Mouse (Mus musculus): Measurements from ENCODE around the gene Nudt4. TPM values are rescaled to one million over a fixed set of nuclear protein-coding genes. Genes with fewer than 3 reads are reported as not detected.

Nudt4 gene
- total RNA-seq (2021), result 100 to 1,000 TPM; 146 to 170 TPM

GRCm38 (mm10) chr10:95563851-95564845 is at the start of gene Nudt4:
Gene Nudt4 (minus strand): TSS chr10:95564146.
- intact Hi-C loops (cut with DNase I), result loop anchor here (1.0 to 5.0 kb wide), 5 partner anchors 33 to 143 kb away; partner anchors contain the start of genes Anapc15-ps and Ube2n
- DNase-seq (ENCODE audit: low spot score in 2 of 2), result peak; percentile 82 to 87

GRCm38 (mm10) chr10:95611331-95611721 is 47.4 kb upstream of the Nudt4 start:
- DNase-seq (ENCODE audit: low spot score in 2 of 2), result no peak
- intact Hi-C loops (cut with DNase I), result no loop called here

- DNase-seq (ENCODE audit: low spot score in 2 of 2), result peak in 1 of 2 experiments; percentile 58
- intact Hi-C loops (cut with DNase I), result no loop called here
These were observed 46.9 kb upstream of the Nudt4 start for GRCm38 (mm10) chr10:95610666-95611330.

- intact Hi-C loops (cut with DNase I), result loop anchor here (5.0 kb wide), 1 partner anchor 102 kb away; no protein-coding TSS in a partner anchor
- peak in 1 of 2 experiments; percentile 53 for DNase-seq (ENCODE audit: low spot score in 2 of 2)
These were observed 41.1 kb upstream of the Nudt4 start for GRCm38 (mm10) chr10:95604979-95605613.

- no peak for DNase-seq (ENCODE audit: low spot score in 2 of 2)
- intact Hi-C loops (cut with DNase I), result no loop called here
These were observed 36.6 kb upstream of the Nudt4 start for GRCm38 (mm10) chr10:95600527-95600926.

- intact Hi-C loops (cut with DNase I), result loop anchor here (5.0 kb wide), 1 partner anchor 37 kb away; the partner anchor contains the start of gene Nudt4
- peak in 1 of 2 experiments; percentile 72 for DNase-seq (ENCODE audit: low spot score in 2 of 2)
These were observed 35.8 kb upstream of the Nudt4 start for GRCm38 (mm10) chr10:95599740-95600139.

GRCm38 (mm10) chr10:95598056-95598587 is 34.2 kb upstream of the Nudt4 start:
- intact Hi-C loops (cut with DNase I), result loop anchor here (5.0 kb wide), 1 partner anchor 36 kb away; the partner anchor contains the start of gene Nudt4
- no peak for DNase-seq (ENCODE audit: low spot score in 2 of 2)

- intact Hi-C loops (cut with DNase I), result loop anchor here (5.0 kb wide), 1 partner anchor 34 kb away; the partner anchor contains the start of gene Nudt4
- no peak for DNase-seq (ENCODE audit: low spot score in 2 of 2)
These were observed 32.1 kb upstream of the Nudt4 start for GRCm38 (mm10) chr10:95595852-95596639.

- intact Hi-C loops (cut with DNase I), result no loop called here
- DNase-seq (ENCODE audit: low spot score in 2 of 2), result no peak
These were observed 30.5 kb upstream of the Nudt4 start for GRCm38 (mm10) chr10:95594414-95594813.

- no peak for DNase-seq (ENCODE audit: low spot score in 2 of 2)
These were observed 27.3 kb upstream of the Nudt4 start for GRCm38 (mm10) chr10:95591257-95591656.

GRCm38 (mm10) chr10:95590196-95590595 is 26.2 kb upstream of the Nudt4 start:
- DNase-seq (ENCODE audit: low spot score in 2 of 2), result no peak
- intact Hi-C loops (cut with DNase I), result no loop called here

More at GRCm38 (mm10) chr10:95591257-95591656, 27.3 kb upstream of the Nudt4 start:
- intact Hi-C loops (cut with DNase I), result no loop called here

- intact Hi-C loops (cut with DNase I), result no loop called here
- no peak for DNase-seq (ENCODE audit: low spot score in 2 of 2)
These were observed 25.2 kb upstream of the Nudt4 start for GRCm38 (mm10) chr10:95589196-95589595.

GRCm38 (mm10) chr10:95587509-95588220 is 23.7 kb upstream of the Nudt4 start:
- intact Hi-C loops (cut with DNase I), result no loop called here
- no peak for DNase-seq (ENCODE audit: low spot score in 2 of 2)

GRCm38 (mm10) chr10:95585554-95585953 is 21.6 kb upstream of the Nudt4 start:
- intact Hi-C loops (cut with DNase I), result no loop called here
- no peak for DNase-seq (ENCODE audit: low spot score in 2 of 2)

GRCm38 (mm10) chr10:95577567-95577950 is 13.6 kb upstream of the Nudt4 start:
- DNase-seq (ENCODE audit: low spot score in 2 of 2), result no peak
- intact Hi-C loops (cut with DNase I), result no loop called here

- DNase-seq (ENCODE audit: low spot score in 2 of 2), result no peak
- intact Hi-C loops (cut with DNase I), result no loop called here
These were observed 13.1 kb upstream of the Nudt4 start for GRCm38 (mm10) chr10:95576876-95577566.

- intact Hi-C loops (cut with DNase I), result no loop called here
These were observed 12.0 kb upstream of the Nudt4 start for GRCm38 (mm10) chr10:95575839-95576380.

More at GRCm38 (mm10) chr10:95575839-95576380, 12.0 kb upstream of the Nudt4 start:
- DNase-seq (ENCODE audit: low spot score in 2 of 2), result no peak

Data from left cerebral cortex, postnatal 25 days (tissue).